Mouse (Mus musculus) midbrain, postnatal 0 days (tissue): Measurements from ENCODE around the gene Rmi2. TPM values are rescaled to one million over a fixed set of nuclear protein-coding genes. Genes with fewer than 3 reads are reported as not detected.

ENCODE experiments used
- ATAC-seq: fragments of 200-750 bp; cut with Nextera tagmentation; 2 replicates; pipeline ENCODE4 v1.8.0; 2017; ENCODE audit warnings: moderate number of reproducible peaks, mild to moderate bottlenecking, moderate TSS enrichment, moderate library complexity; ENCODE audit not compliant: low FRiP score
- DNase-seq: peaks from one replicate; pipeline ENCODE4 v3.0.0-alpha.2; 2015; ENCODE audit warnings: low spot score
- H3K27ac ChIP-seq: fragments of 300-500 bp; sonication (generic); 2 replicates; pipeline ENCODE4 v1.5.1; 2014; ENCODE audit warnings: low read depth, mild to moderate bottlenecking, low read length, mixed read lengths
- H3K27me3 ChIP-seq: fragments of 300-500 bp; sonication (generic); 2 replicates; pipeline ENCODE4 v1.6.1; 2014; ENCODE audit warnings: low read length, control low read depth, mixed read lengths; ENCODE audit not compliant: insufficient read depth
- H3K36me3 ChIP-seq: fragments of 300-500 bp; sonication (generic); 2 replicates; pipeline ENCODE4 v1.6.1; 2014; ENCODE audit warnings: low read length, control low read depth, mixed read lengths; ENCODE audit not compliant: insufficient read depth
- H3K4me1 ChIP-seq: fragments of 300-500 bp; sonication (generic); 2 replicates; pipeline ENCODE4 v1.6.1; 2014; ENCODE audit warnings: mild to moderate bottlenecking, control low read depth, antibody characterized with exemption, low read length, mixed read lengths; ENCODE audit not compliant: insufficient read depth
- H3K4me2 ChIP-seq: fragments of 300-500 bp; sonication (generic); 2 replicates; pipeline ENCODE4 v1.6.1; 2014; ENCODE audit warnings: low read depth, mild to moderate bottlenecking, low read length, mixed read lengths; ENCODE audit not compliant: poor library complexity, severe bottlenecking
- H3K4me3 ChIP-seq: fragments of 300-500 bp; sonication (generic); 2 replicates; pipeline ENCODE4 v1.5.1; 2014; ENCODE audit warnings: low read depth, mild to moderate bottlenecking, low read length, moderate library complexity
- H3K9ac ChIP-seq: fragments of 300-500 bp; sonication (generic); replicated peaks from 2 replicates; pipeline ENCODE4 v1.6.1; 2014; ENCODE audit warnings: mild to moderate bottlenecking, low read length, moderate library complexity, mixed read lengths; ENCODE audit not compliant: poor library complexity, severe bottlenecking
- H3K9me3 ChIP-seq: fragments of 300-500 bp; sonication (generic); 2 replicates; pipeline ENCODE4 v1.6.1; 2016; ENCODE audit warnings: low read length, control low read depth
- CTCF ChIP-seq: IDR thresholded peaks from 2 replicates; pipeline ENCODE4 v1.5.1; 2016; ENCODE audit warnings: antibody characterized with exemption, mild to moderate bottlenecking
- WGBS: fragments of 180-500 bp; shearing (Covaris S2); extraction: QIAGEN DNeasy Blood & Tissue Kit; methylation state at CpG from one replicate; pipeline ENCODE4 v1.1.7; 2014; 5-methylcytosine and 5-hydroxymethylcytosine counted together
- polyA plus RNA-seq: library from polyadenylated mRNA; unstranded; fragments of >200 nt; fragmentation: Nextera tagmentation; extraction: Ambion mirVana; gene quantifications from 2 replicates; pipeline ENCODE4 v1.2.1, GENCODE M21; 2015
- total RNA-seq: library from RNA; depleted of rRNA; stranded (reverse); fragments of >200 nt; gene quantifications from 2 replicates; pipeline ENCODE4 v1.2.3, GENCODE M21; 2014

Gene Rmi2
- total and polyA plus RNA-seq, 2 experiments from 2014 or later = 0.22 to 1.1 TPM

- Histone ChIP-seq H3K4me2 (no peak overlapping the region), H3K4me1 (no peaks in the 10 kb centered on the region), H3K36me3 (no peaks in the 10 kb centered on the region), H3K4me3 (no peak overlapping the region), H3K9ac (no peak overlapping the region), H3K27ac (no peak overlapping the region), H3K27me3 (no peaks in the 10 kb centered on the region), H3K9me3 (no peaks in the 10 kb centered on the region)
- peak; percentile 99 for TF ChIP-seq CTCF
- 3% methylated on average over 5 of the region's 5 CpGs for WGBS
- DNase-seq (peak; percentile 89), ATAC-seq (peak; percentile 48)
These were observed 38.8 kb downstream of the Rmi2 start for GRCm38 (mm10) chr16:10873654-10874053.

- no peaks in the 10 kb centered on the region for H3K9me3 ChIP-seq
- TF ChIP-seq CTCF = no peak
- H3K4me3 ChIP-seq = no peak overlapping the region
- no peaks in the 10 kb centered on the region for H3K4me1 ChIP-seq
- no peak overlapping the region for H3K4me2 ChIP-seq
- no peaks in the 10 kb centered on the region for H3K36me3 ChIP-seq
- H3K27me3 ChIP-seq = no peaks in the 10 kb centered on the region
- no peak overlapping the region for H3K27ac ChIP-seq
- ATAC-seq (no peak), DNase-seq (no peak)
- 84% methylated on average over 3 of the region's 3 CpGs for WGBS
- H3K9ac ChIP-seq = peak overlapping the region; percentile 19; the same call in 1 of the 2 replicates
These were observed 43.4 kb downstream of the Rmi2 start for GRCm38 (mm10) chr16:10878227-10878626.

- no peak overlapping the region for H3K4me2 ChIP-seq
- no peaks in the 10 kb centered on the region for H3K36me3 ChIP-seq
- no peaks in the 10 kb centered on the region for H3K4me1 ChIP-seq
- H3K27me3 ChIP-seq = no peaks in the 10 kb centered on the region
- DNase-seq (peak; percentile 64), ATAC-seq (no peak)
- no peak overlapping the region for H3K9ac ChIP-seq
- H3K9me3 ChIP-seq = no peaks in the 10 kb centered on the region
- peak; percentile 86 for TF ChIP-seq CTCF
- H3K27ac ChIP-seq = no peak overlapping the region
- WGBS = 94% methylated on average over 1 of the region's 1 CpGs
- no peak overlapping the region for H3K4me3 ChIP-seq
These were observed 44.6 kb downstream of the Rmi2 start for GRCm38 (mm10) chr16:10879467-10879866.

- no peak for TF ChIP-seq CTCF
- ATAC-seq (peak; percentile 45; the same call in 1 of the 2 replicates), DNase-seq (peak; percentile 68)
- H3K36me3 ChIP-seq = no peaks in the 10 kb centered on the region
- no peak overlapping the region for H3K27ac ChIP-seq
- H3K4me3 ChIP-seq = no peak overlapping the region
- WGBS = 64% methylated on average over 4 of the region's 4 CpGs
- H3K4me1 ChIP-seq = no peaks in the 10 kb centered on the region
- no peaks in the 10 kb centered on the region for H3K27me3 ChIP-seq
- no peak overlapping the region for H3K4me2 ChIP-seq
- no peak overlapping the region for H3K9ac ChIP-seq
- no peaks in the 10 kb centered on the region for H3K9me3 ChIP-seq
These were observed 46.5 kb downstream of the Rmi2 start for GRCm38 (mm10) chr16:10881231-10881962.

DNA sequence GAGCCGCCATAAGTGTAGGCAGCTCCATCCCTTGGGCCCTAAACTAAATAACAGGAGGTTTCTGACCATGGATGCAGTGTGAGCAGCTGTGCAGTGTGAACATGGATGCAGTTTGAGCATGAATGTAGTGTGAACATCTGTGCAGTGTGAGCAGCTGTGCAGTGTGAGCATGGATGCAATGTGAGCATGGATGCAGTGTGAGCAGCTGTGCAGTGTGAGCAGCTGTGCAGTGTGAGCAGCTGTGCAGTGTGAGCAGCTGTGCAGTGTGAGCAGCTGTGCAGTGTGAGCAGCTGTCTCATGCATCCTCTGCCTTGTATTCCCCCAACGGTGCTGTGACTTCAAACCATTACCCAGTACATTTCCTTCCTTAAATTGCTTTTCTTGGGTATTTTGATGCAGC lies 52.6 kb downstream of the Rmi2 start:
- no peaks in the 10 kb centered on the region for H3K27me3 ChIP-seq
- H3K4me2 ChIP-seq = no peak overlapping the region
- TF ChIP-seq CTCF = no peak
- no peak overlapping the region for H3K9ac ChIP-seq
- 83% methylated on average over 2 of the region's 2 CpGs for WGBS
- H3K27ac ChIP-seq = no peak overlapping the region
- DNase-seq (no peak), ATAC-seq (no peak)
- no peaks in the 10 kb centered on the region for H3K9me3 ChIP-seq
- no peaks in the 10 kb centered on the region for H3K36me3 ChIP-seq
- no peak overlapping the region for H3K4me3 ChIP-seq
- no peaks in the 10 kb centered on the region for H3K4me1 ChIP-seq

DNA sequence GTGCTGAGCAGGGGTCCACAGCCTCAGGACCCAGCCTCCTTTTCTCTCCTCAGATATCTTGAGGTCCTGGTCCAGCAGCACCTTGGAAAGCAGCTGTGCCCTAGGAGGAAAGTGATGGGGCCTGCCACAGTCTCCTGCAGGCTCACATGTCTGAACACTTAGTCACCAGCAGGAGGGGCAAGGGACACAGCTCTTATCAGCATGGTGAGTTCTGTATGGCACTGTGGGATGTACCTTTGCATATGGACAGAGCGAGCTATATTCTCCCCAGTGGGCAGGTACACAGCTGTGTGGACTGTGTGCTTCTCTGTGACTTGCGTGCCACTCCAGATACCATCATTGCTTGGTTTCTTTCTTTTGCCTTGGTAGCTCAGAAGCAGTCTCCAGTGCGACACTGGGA lies 55.5 kb downstream of the Rmi2 start:
- peak; percentile 68 for TF ChIP-seq CTCF
- H3K4me1 ChIP-seq = no peaks in the 10 kb centered on the region
- no peak overlapping the region for H3K4me2 ChIP-seq
- no peak overlapping the region for H3K9ac ChIP-seq
- no peaks in the 10 kb centered on the region for H3K9me3 ChIP-seq
- ATAC-seq (no peak), DNase-seq (peak; percentile 51)
- H3K4me3 ChIP-seq = no peak overlapping the region
- H3K36me3 ChIP-seq = no peaks in the 10 kb centered on the region
- no peaks in the 10 kb centered on the region for H3K27me3 ChIP-seq
- 85% methylated on average over 3 of the region's 3 CpGs for WGBS
- H3K27ac ChIP-seq = no peak overlapping the region
